Mouse (Mus musculus) v-Abl transformed pro-B cells (cell line): ENCODE measurements at regions not wholly inside any gene's neighbourhood (a gene's known extent, or its start where the extent isn't known, plus 50 kb on each side); places are given as distances from the start of the nearest gene placed in this dataset.

Source experiments
- in situ Hi-C, 2 experiments: fragments of 400-800 bp; cut with MboI; formaldehyde crosslinking; loops; one replicate each; pipeline ENCODE4 v1.15.1; 2025; ENCODE audit not compliant: unreplicated experiment in 2 of 2

DNA sequence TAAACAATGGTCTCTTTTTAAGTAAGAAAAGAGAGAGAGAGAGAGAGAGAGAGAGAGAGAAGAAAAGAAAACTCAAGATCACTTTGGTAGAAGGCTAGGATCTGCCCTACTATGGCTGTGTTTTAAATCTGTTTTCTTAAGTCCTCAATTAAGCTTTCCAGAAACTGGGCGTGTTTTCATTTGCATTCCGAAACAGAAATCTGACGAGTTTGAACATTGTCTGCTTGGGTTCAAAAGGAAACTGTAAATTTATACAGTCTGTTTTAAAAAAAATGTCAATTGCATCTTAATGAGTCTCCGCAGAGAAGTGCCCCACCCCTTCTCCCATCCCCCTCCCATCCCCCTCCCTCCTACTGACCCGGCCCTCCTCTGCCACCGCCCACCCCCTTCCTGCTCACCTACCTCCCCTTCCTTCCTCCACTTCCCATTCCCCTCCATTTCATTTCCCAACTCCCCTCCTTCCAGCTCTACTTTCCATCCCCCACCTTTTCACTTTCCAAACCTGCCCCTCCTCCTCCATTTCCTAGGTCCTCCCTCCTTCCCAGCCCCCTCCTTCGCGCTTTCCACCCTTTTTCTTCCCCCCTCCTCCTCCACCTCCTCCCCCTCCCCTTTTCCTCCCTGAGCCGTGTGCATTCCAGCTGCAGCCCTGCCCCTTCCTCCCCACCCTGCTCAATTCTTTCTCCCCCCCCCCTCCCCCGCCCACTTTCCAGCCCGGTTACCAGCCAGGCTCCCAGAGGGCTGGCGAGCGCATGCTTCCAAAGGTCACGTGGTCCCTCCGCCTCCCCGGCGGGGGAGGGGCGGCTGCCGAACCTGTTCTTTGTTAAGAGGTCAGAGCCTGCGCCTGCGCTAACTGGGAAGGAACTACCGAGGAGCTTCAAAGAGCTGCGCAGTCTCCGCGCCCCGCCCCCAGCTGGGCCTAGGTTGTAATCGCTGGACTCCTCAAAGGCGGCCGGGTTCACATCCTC, 77.7 kb upstream of the Tbl1x start:
- in situ Hi-C loops: loop anchor here in 1 of 2 experiments (10.0 to 25.0 kb wide), 2 partner anchors 202 to 379 kb away; no protein-coding TSS in a partner anchor

DNA sequence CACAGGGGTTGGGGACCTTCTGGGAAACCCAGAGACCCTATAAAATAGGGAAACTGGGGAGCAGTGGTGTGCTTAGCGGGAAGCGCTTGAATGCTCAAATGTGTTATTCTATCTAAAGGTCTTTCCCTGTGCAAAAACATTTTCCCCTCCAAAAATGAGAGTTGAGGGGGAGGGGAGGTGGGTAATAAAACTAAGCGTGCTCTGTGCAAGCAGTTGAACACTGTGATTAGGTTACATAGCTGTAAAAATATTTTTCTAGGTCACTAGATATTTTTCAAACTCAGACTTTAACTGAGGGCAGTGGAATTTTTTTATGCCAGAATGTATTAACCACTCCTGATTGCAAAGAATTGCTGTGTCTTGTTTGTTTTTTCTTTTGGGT, 77.0 kb upstream of the Tbl1x start:
- in situ Hi-C loops: loop anchor here in 1 of 2 experiments (10.0 to 25.0 kb wide), 2 partner anchors 201 to 378 kb away; no protein-coding TSS in a partner anchor

DNA sequence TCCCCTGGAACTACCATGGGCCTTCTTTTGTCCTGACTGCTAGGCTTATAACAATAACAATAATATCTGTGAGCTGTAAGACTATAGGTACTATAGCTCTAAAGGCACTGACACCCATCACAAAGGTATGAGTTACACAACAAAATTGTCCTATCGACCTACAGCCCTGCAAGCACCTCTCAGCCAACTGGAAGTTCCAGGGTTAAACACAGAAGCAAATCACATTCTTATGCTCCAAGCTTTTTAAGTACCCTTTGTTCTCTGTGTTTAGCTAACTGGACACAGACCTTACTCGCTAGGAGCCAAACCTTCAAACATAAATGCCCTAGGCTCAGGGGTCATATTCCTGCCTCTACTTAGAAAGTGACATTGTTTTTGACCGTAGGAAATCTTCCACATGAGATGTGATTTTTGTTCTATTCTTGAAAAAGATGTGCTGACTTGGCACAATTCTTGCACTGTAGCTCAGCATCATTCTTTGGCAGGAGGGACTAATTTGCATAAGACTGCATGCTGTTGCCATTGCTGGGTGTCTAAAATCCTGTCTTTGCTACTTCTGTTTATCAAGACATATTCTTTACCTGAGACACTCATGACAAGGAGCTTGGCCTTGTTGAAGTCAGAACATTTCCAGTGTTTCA, 66.8 kb upstream of the Tbl1x start:
- in situ Hi-C loops: loop anchor here in 1 of 2 experiments (25.0 kb wide), 1 partner anchor 368 kb away; no protein-coding TSS in a partner anchor

DNA sequence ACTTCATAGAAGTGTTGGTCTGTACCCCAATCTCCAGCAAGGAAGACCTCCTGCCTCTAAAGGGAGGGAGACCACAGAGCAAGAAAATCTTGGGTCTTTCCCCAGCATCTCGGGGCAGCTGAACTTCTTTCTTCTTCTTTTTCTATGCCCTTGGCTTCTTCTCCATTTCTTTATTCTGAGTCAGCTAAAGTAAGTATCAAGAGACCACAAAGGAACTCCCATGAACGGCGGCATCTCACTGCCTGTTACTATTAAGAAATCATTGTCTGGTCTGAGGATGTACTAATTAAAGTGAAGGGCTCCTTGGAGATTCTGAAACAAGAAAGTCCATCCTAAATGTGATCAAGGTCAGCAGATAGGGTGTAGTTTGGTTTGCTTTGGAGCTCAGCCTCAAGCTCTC, 64.1 kb upstream of the Tbl1x start:
- in situ Hi-C loops: loop anchor here in 1 of 2 experiments (25.0 kb wide), 1 partner anchor 366 kb away; no protein-coding TSS in a partner anchor

DNA sequence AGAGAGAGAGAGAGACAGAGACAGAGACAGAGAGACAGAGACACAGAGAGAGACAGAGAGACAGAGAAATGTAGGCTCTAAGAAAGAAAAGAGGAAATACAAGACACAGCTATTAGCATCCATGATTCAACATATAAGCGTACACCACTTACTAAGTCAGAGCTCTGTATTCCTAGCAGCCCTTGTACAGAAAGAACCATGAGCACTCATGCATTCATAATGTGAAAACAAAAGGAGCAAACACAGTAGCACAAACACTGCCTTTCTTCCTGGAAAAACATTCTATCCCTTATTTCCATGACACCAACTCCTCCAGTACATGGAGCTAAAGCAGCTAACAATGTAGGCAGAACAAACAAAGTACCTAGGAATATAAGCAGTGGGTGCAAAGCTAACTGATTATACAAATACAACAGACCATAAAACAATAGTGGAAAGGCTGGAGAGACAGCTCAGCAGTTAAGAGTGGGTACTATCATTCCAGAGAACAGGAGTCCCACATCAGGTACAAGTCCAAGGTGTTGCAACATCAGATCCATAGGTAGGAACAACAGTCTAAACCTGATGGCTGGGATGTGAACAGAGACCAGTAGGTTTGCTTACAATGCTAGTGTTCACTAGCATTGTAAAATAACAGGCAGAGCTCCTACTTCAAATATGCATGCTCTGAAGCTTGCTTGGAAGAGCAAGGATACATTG, 58.7 kb upstream of the Tbl1x start:
- in situ Hi-C loops: no loop called here
